Mouse (Mus musculus): ENCODE data around the gene Znrf4. TPM values are rescaled to one million over a fixed set of nuclear protein-coding genes. Genes with fewer than 3 reads are reported as not detected.

The Znrf4 gene
- total RNA-seq, 2 experiments from 2014 or later = not detected

GRCm38 (mm10) chr17:56472733-56473610 is 39.3 kb downstream of the Znrf4 start:
- DNase-seq (ENCODE audit: low spot score in 2 of 2) = peak in 1 of 2 experiments; percentile 63
- intact Hi-C loops (cut with DNase I) = no loop called here

DNA sequence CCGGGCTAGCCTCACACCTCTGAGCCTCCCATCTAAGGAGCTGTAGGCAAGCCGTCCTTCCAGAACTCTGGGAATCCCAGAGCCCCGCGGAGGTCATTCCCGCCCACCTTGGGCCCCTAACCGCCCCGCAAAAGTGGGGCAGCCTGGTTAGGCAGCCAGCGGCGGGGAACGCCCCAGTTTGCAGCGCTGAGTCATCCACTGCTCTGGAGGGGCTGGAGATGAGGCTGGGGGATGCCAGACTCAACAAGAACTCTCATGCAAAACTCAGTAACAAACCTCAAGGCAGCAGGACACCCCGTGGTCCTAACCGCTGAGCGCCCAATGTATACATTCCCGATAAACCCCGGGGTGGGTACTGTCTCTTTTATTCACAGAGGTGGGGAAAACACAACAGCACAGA is 40.1 kb downstream of the Znrf4 start:
- DNase-seq (ENCODE audit: low spot score in 2 of 2) = no peak
- intact Hi-C loops (cut with DNase I) = no loop called here

- intact Hi-C loops (cut with DNase I) = no loop called here
Observed at GRCm38 (mm10) chr17:56471136-56471535, 41.1 kb downstream of the Znrf4 start.

GRCm38 (mm10) chr17:56470571-56470970 is 41.7 kb downstream of the Znrf4 start:
- intact Hi-C loops (cut with DNase I) = no loop called here
- no peak for DNase-seq (ENCODE audit: low spot score in 2 of 2)

More at GRCm38 (mm10) chr17:56471136-56471535, 41.1 kb downstream of the Znrf4 start:
- no peak for DNase-seq (ENCODE audit: low spot score in 2 of 2)

- intact Hi-C loops (cut with DNase I) = no loop called here
- DNase-seq (ENCODE audit: low spot score in 2 of 2) = no peak
Observed at GRCm38 (mm10) chr17:56470001-56470436, 42.2 kb downstream of the Znrf4 start.

GRCm38 (mm10) chr17:56469275-56469674 is 43.0 kb downstream of the Znrf4 start:
- no peak for DNase-seq (ENCODE audit: low spot score in 2 of 2)
- intact Hi-C loops (cut with DNase I) = no loop called here

- intact Hi-C loops (cut with DNase I) = no loop called here
- peak; percentile 63 to 65 for DNase-seq (ENCODE audit: low spot score in 2 of 2)
Observed at GRCm38 (mm10) chr17:56468870-56469269, 43.4 kb downstream of the Znrf4 start.

GRCm38 (mm10) chr17:56468380-56468779 is 43.9 kb downstream of the Znrf4 start:
- intact Hi-C loops (cut with DNase I) = no loop called here
- DNase-seq (ENCODE audit: low spot score in 2 of 2) = no peak

DNA sequence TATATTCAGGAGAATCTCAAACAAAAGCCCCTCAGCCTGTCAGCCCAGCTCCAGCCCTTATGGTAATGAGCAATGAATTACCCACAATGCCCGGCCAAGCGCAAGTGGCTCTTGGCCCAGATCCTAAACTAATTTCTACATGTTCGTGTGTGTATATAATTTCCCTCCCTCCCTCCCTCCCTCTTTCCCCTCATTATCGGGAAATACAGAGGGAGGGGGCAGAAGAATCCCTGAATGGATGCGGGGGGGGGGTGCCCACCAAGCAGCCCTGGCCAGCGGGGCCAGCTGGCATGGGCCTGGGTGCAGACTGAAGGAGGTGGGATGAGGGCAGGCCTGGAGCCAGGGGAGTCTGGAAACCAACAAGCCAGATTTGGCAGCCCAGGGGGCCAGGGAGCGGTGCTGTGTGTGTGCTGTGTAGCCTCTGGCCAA is 44.8 kb downstream of the Znrf4 start:
- no peak for DNase-seq (ENCODE audit: low spot score in 2 of 2)
- intact Hi-C loops (cut with DNase I) = no loop called here

DNA sequence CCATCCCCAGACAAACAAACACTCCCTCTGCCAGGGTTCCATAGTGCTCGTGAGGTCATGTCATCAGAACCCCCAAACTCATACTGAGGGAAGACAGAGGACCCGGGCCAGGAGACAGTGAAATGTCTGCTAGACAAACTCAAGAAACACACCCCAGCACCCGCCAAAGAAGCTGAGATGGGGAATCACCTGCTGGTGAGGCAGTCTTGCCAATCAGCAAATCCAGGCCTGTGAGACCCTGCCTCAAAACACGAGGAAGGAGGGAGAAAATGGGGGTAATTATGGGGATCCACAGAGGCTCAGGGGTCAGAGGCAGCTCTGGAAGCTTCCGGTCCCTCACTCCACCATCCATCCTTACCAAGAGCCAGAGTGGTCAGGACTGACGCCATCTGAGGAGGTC is 45.5 kb downstream of the Znrf4 start:
- DNase-seq (ENCODE audit: low spot score in 2 of 2) = no peak
- intact Hi-C loops (cut with DNase I) = no loop called here

DNA sequence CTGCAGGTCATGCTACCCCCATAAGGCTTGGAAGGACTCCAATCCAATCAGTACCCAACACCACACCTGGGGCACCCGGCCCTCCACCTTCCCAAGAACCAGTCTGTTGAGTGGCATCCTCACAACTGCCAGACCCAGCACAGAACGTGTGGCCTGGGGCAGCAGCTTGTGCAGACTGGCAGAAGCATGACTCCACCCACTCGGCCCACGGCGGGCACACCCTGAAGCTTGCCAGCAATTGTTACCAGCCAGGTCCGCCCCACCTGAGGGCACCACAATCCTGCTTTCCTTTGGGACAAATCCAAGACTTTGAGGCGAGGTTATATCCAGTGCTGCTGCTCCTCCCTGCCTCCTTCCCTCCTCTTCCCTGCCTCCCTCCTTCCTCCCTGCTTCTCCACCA is 47.4 kb downstream of the Znrf4 start:
- intact Hi-C loops (cut with DNase I) = loop anchor here (5.0 kb wide), 1 partner anchor 38 kb away; no protein-coding TSS in a partner anchor
- no peak for DNase-seq (ENCODE audit: low spot score in 2 of 2)

- intact Hi-C loops (cut with DNase I) = loop anchor here (5.0 kb wide), 1 partner anchor 37 kb away; no protein-coding TSS in a partner anchor
- DNase-seq (ENCODE audit: low spot score in 2 of 2) = no peak
Observed at GRCm38 (mm10) chr17:56464345-56464744, 47.9 kb downstream of the Znrf4 start.

- intact Hi-C loops (cut with DNase I) = loop anchor here (5.0 kb wide), 1 partner anchor 36 kb away; no protein-coding TSS in a partner anchor
- DNase-seq (ENCODE audit: low spot score in 2 of 2) = no peak
Observed at GRCm38 (mm10) chr17:56463500-56463899, 48.7 kb downstream of the Znrf4 start.

DNA sequence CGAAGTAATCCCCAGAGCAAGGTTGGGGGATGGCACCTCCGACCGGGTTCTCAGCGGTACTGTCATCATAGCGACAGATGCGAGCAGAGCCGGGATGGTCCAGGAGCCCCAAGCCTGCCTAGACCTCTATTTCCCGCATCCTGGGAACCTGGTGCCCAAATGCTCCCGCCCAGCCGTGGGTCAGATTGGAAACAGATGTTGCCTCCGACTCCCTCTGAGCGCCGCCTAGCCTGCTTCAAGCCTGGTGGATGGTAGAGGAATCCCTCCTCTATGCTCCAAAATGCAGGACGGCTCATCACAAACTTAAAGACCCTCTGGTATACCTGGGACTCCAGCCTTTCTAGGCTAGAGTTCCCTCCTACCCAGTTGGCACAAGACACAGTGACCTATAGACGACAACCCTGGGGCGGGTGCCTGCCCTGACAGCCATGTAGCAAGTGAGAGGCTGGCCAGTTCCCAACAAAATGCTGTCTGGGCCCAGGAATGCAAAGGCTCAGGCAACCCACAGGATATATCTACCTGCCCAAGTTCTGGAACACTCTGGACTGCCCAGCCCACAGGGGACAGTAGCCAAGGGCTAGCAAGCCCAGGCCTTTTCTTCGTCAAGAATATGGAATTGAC is 49.3 kb downstream of the Znrf4 start:
- intact Hi-C loops (cut with DNase I) = loop anchor here (5.0 kb wide), 1 partner anchor 36 kb away; no protein-coding TSS in a partner anchor

GRCm38 (mm10) chr17:56461771-56462743 is 50.2 kb downstream of the Znrf4 start:
- intact Hi-C loops (cut with DNase I) = loop anchor here (5.0 kb wide), 1 partner anchor 35 kb away; no protein-coding TSS in a partner anchor
- DNase-seq (ENCODE audit: low spot score in 2 of 2) = peak; percentile 93 to 94

More for the DNA sequence above, 49.3 kb downstream of the Znrf4 start:
- no peak for DNase-seq (ENCODE audit: low spot score in 2 of 2)

All from left cerebral cortex, postnatal 36 days (tissue).